Mouse (Mus musculus) frontal cortex, postnatal 36 days (tissue): Measurements from ENCODE around the gene Selenom.

Experiments used
- DNase-seq, 2 experiments: peaks; one replicate each; pipeline ENCODE4 v3.0.0; 2022; ENCODE audit warnings: low spot score in 2 of 2

The Selenom gene

DNA sequence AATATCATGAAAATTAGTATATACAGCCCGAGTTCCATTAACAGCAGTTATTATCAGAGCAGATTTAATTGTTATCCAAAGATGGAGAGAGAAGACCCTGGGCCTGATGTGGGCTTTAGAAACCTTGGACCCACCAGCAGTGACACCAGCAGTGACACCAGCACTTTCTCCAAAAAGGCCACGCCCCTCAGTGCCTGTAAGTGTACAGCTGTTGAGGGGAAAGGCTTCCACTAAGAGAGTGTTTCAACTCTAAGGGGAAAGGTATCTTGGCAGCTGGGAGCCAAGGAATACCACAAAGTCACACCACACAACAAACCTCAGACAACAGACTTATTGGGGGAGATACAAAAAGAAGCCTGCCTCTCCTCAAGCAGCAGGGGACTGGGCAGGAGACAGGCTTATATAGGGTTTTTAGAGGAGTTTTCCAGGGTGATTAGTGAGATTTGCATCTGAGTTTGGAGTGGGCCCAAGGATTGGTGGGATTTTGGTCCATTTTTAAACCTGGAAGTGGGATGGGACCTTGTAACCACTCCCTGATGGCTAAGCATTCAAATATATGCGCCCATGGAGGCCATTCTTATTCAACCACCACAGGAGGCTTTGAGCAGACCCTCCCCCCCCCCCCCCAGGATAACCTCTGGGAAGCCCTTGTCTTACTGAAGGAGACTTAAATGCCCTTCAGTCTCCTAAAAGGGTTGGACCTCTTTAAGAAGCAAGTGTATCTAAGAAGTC, 34.2 kb downstream of the Selenom start:
- no peak for DNase-seq

DNA sequence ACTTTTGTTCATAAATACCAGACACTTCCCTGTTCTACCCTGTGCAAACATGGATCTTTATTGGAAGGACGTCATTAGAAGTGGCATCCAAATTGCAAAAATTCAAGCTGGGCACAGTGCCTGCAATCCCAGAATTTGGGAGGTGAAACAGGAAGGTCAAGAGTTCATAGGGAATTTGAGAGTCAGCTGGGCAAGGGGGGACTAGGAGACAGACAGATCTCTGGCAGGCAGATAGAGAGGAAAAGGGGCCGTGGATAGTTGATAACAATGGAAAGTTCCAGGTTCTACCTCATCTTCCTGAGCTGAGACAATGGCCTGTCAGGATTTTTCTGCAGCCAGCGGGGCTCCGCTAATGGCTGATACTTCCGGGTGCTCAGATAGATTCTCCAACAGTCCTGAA, 35.3 kb downstream of the Selenom start:
- no peak for DNase-seq

GRCm38 (mm10) chr11:3554976-3555375, 40.5 kb downstream of the Selenom start:
- no peak for DNase-seq

- no peak for DNase-seq
Measured at GRCm38 (mm10) chr11:3557852-3558251, 43.4 kb downstream of the Selenom start.

DNA sequence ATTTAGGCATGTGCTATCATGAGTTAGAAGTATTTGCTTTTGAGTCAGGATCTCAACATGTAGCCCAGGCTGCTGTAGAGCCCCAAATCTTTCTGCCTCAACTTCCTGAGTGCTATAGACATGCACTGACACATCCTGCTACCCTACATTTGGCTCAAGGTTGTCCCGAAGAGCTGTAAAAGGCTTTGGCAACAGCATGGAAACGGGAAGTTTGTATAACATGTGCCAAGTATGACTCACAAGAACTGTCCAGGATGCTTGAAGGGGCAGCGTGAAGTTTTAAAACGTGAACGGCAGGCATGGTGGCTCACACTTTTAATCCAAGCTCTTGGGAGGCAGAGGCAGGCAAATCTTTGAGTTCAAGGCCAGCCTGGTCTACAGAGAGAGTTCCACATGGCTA, 45.7 kb downstream of the Selenom start:
- DNase-seq, result no peak

DNA sequence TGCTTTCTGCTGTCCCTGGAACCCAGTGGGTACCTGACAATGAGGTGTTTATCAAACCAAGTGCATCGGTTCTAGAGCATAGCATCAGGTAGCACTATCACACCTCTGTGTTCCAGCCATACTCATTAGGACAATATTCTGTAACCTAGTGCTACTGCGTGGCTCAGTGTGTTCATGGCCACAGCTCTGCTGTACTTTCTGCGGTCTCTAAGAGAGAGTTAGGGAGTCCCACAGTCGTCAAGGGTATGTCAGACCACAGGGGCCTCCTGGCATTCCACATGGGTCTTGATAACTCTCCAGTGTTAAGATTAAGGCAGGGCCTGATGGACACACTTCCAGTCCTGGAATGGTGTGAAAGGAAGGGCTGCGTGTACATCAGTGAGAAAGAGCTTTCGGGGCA, 49.4 kb downstream of the Selenom start:
- DNase-seq, result no peak

DNA sequence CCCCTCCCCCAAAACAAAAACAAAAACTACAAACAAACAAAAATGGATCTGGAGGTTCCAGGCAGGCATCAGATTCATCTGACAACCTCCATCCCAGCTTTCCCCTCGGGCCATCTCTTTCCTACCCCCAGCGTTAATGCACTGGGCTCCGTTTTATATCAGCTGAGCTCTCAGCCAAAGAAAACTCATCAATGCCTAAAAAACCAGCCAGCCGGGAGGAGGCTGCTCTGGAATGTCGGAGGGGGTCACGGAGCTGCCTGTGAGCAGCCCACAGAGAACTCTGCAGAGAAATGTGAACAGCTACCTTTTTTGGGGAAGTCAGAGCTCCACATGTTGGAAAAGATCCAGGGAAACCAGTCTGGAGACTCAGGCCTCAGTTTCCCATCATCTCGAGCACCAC, 50.0 kb downstream of the Selenom start:
- DNase-seq, result no peak

DNA sequence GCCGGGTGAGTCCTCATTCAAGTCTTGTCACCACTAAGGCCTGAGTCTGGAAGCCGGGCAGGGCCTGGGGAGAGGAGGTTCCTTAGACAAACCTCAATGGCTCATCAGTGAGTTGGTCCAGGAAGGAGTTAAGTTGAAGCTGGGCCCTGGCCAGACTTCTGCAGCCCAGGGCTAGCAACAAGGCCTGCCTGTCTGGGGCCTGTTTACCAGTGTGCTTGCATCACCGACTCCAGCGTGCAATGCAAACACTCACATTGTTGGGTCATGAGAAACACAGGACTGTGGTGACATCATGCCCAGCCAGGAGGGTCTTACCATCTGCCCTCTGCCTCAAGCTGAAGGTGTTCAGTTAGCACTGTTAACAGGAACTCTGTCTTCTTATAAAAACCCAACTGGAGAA, 51.5 kb downstream of the Selenom start:
- no peak for DNase-seq
